Mouse (Mus musculus) lung, embryonic 14.5 days (tissue): ENCODE data around the gene Slc26a10. TPM values are rescaled to one million over a fixed set of nuclear protein-coding genes. Genes with fewer than 3 reads are reported as not detected.

Experiments
- ATAC-seq: fragments of 200-750 bp; cut with Nextera tagmentation; 2 replicates; pipeline ENCODE4 v1.8.0; 2017; ENCODE audit warnings: mild to moderate bottlenecking, moderate TSS enrichment, moderate library complexity; ENCODE audit not compliant: insufficient read depth
- DNase-seq: peaks from one replicate; pipeline ENCODE4 v3.0.0-alpha.2; 2015
- H3K27ac ChIP-seq: fragments of 300-500 bp; sonication (generic); 2 replicates; pipeline ENCODE4 v1.5.1; 2014; ENCODE audit warnings: low read depth, mild to moderate bottlenecking, moderate library complexity
- H3K27me3 ChIP-seq: fragments of 300-500 bp; sonication (generic); 2 replicates; pipeline ENCODE4 v1.6.1; 2014; ENCODE audit warnings: low read length, control low read depth; ENCODE audit not compliant: insufficient read depth
- H3K36me3 ChIP-seq: fragments of 300-500 bp; sonication (generic); 2 replicates; pipeline ENCODE4 v1.6.1; 2014; ENCODE audit warnings: control low read depth; ENCODE audit not compliant: insufficient read depth
- H3K4me1 ChIP-seq: fragments of 300-500 bp; sonication (generic); 2 replicates; pipeline ENCODE4 v1.6.1; 2014; ENCODE audit warnings: antibody characterized with exemption, control low read depth; ENCODE audit not compliant: insufficient read depth
- H3K4me2 ChIP-seq: fragments of 300-500 bp; sonication (generic); 2 replicates; pipeline ENCODE4 v1.6.1; 2014; ENCODE audit warnings: mild to moderate bottlenecking
- H3K4me3 ChIP-seq: fragments of 300-500 bp; sonication (generic); 2 replicates; pipeline ENCODE4 v1.5.1; 2014; ENCODE audit warnings: low read depth, low read length
- H3K9ac ChIP-seq: fragments of 300-500 bp; sonication (generic); 2 replicates; pipeline ENCODE4 v1.6.1; 2014
- H3K9me3 ChIP-seq: fragments of 300-500 bp; sonication (generic); 2 replicates; pipeline ENCODE4 v1.6.1; 2016; ENCODE audit warnings: low read depth, low read length, control low read depth
- CTCF ChIP-seq: IDR thresholded peaks from 2 replicates; pipeline ENCODE4 v1.5.1; 2016; ENCODE audit warnings: antibody characterized with exemption, low read depth
- WGBS: fragments of 180-500 bp; shearing (Covaris S2); extraction: QIAGEN DNeasy Blood & Tissue Kit; methylation state at CpG from one replicate; pipeline ENCODE4 v1.1.7; 2014; 5-methylcytosine and 5-hydroxymethylcytosine counted together
- polyA plus RNA-seq: library from polyadenylated mRNA; unstranded; fragments of >200 nt; fragmentation: Nextera tagmentation; extraction: Ambion mirVana; gene quantifications from 2 replicates; pipeline ENCODE4 v1.2.1, GENCODE M21; 2014

The Slc26a10 gene
- polyA plus RNA-seq, 1 experiment from 2014 or later = 0.09 TPM

DNA sequence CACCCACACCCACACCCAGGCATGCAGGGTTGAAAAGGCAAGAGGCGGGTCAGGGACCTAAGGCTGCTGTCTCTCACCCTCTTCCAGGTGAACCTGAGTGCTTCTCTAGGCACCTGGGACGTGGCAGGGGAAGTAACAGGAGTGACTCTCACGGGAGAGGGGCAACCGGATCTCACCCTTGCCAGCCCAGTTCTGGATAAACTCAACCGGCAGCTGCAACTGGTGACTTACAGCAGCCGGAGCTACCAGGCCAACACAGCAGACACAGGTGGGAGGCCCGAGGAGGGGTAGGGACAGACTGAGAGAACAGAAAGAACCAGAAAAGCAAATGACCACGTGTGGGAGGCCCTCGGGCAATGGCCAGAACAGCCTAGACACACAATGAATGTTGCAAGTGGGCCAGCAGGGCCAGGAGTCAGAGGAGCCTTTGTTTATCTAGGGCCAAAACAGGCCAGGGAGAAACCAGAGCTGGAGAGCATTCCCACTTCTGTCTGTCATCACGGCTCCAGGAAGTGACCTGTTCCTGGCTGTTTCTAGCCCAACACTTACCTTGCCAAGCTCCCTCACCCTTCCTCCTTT is 12.7 kb downstream of the Slc26a10 start:
- no peak overlapping the region for H3K9ac ChIP-seq
- peaks cover 79% of the 10 kb centered on the region for H3K27me3 ChIP-seq
- 29% methylated on average over 10 of the region's 10 CpGs for WGBS
- ATAC-seq (no peak), DNase-seq (no peak)
- H3K4me1 ChIP-seq = peaks cover 13% of the 10 kb centered on the region; the same call in 1 of the 2 replicates
- H3K27ac ChIP-seq = no peak overlapping the region; the same call in 1 of the 2 replicates
- H3K4me3 ChIP-seq = no peak overlapping the region
- H3K4me2 ChIP-seq = no peak overlapping the region
- no peaks in the 10 kb centered on the region for H3K9me3 ChIP-seq
- H3K36me3 ChIP-seq = no peaks in the 10 kb centered on the region
- no peak for TF ChIP-seq CTCF

DNA sequence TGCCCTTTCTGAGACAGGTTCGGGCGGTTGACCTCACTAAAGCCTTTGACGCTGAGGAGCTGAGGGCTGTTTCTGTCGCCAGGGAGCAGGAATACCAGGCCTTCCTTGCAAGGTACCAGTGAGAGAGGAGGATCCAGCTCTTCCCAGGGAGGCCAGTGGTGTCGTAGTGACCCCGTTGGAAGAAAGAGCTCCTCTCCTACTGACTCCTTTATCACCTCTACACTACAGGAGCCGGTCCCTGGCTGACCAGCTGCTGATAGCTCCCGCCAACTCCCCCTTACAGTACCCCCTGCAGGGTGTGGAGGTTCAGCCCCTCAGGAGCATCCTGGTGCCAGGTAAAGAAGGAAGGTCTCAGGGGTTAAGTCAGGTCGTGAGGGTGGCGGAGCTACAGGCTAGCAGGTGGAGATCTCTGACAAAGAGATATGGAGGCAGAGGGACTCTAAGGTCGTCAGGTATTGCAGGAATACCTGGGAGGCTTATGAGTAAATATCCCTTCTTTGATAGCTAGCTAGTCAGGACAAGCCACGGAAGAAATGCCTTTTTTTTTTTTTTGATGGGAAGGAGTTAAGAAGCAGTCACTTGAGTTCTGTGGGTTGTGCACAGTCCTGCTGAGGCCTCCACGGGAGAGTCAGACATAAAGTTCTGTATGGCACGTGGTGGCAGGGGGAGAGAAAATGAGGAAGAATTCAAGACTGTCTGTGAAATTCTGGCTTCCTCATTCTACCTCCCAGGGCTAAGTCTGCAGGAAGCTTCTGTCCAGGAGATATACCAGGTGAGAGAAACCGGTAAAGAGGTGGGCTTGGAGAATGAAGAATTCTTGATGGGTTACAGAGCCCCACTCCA is 13.5 kb downstream of the Slc26a10 start:
- Histone ChIP-seq H3K9me3 (no peaks in the 10 kb centered on the region), H3K27ac (no peak overlapping the region), H3K9ac (no peak overlapping the region), H3K4me3 (peak overlapping the region; percentile 62; the same call in 1 of the 2 replicates), H3K4me1 (peaks cover 13% of the 10 kb centered on the region; the same call in 1 of the 2 replicates), H3K27me3 (peaks cover 79% of the 10 kb centered on the region), H3K36me3 (no peaks in the 10 kb centered on the region), H3K4me2 (peak overlapping the region; percentile 100)
- DNase-seq (no peak), ATAC-seq (no peak)
- WGBS = 21% methylated on average over 15 of the region's 15 CpGs
- no peak for TF ChIP-seq CTCF

DNA sequence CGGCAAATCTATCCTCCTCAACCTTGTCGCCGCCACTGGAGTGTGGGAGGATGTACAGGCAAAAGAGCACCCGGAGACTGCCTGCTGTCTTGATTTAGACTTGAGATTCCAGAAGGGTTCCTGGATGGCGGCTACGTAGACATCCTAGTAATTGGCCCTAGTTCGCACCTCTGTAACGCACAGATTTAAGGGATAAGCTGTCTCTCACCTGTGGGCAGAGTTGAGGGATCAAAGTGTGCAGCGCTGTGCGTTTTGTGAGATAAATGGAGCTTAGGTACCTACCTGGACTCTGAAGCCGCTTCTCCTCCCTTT is 14.1 kb downstream of the Slc26a10 start:
- ATAC-seq (peak; percentile 1; the same call in 1 of the 2 replicates), DNase-seq (no peak)
- H3K4me1 ChIP-seq = peaks cover 13% of the 10 kb centered on the region; the same call in 1 of the 2 replicates
- H3K9ac ChIP-seq = no peak overlapping the region
- no peaks in the 10 kb centered on the region for H3K36me3 ChIP-seq
- no peak for TF ChIP-seq CTCF
- no peak overlapping the region for H3K27ac ChIP-seq
- H3K4me3 ChIP-seq = peak overlapping the region; percentile 62
- peak overlapping the region; percentile 100 for H3K4me2 ChIP-seq
- no peaks in the 10 kb centered on the region for H3K9me3 ChIP-seq
- WGBS = 4% methylated on average over 11 of the region's 11 CpGs
- peaks cover 76% of the 10 kb centered on the region for H3K27me3 ChIP-seq

DNA sequence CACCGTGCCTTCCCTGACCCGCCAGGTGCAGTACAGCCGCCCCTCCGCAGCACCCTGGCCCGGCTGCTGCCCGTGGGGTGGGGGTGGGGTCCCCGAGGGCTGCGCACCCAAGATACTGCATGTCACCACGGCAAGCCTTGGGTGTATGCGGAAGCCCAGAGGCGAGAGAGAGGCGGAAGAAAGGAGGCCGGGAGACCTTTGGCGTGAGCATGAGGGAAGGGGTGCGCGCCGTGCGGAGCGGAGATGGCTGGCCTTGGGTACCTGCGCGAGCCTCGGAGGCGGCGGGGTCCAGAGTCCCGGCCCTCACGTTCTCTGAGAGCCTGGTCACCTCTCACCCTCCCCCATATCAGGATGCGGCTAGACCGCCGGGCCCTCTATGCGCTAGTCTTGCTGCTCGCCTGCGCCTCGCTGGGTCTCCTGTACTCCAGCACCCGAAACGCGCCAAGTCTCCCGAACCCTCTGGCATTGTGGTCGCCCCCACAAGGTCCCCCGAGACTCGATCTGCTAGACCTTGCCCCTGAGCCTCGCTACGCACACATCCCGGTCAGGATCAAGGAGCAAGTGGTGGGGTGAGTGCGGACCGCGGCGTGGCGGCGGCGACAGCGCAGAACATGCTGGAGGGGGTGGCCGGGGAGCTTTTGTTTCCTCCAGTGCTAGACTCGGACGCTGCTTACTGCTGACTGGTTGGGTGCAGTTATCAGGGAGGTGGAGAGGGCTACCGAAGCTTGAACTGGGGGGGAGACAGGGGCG is 14.6 kb downstream of the Slc26a10 start:
- Histone ChIP-seq H3K9me3 (no peaks in the 10 kb centered on the region), H3K36me3 (no peaks in the 10 kb centered on the region), H3K27me3 (peaks cover 73% of the 10 kb centered on the region), H3K27ac (no peak overlapping the region), H3K4me1 (peaks cover 13% of the 10 kb centered on the region; the same call in 1 of the 2 replicates), H3K4me3 (peak overlapping the region; percentile 62), H3K4me2 (peak overlapping the region; percentile 100), H3K9ac (peak overlapping the region; percentile 63)
- DNase-seq (peak; percentile 53), ATAC-seq (peak; percentile 41)
- 0% methylated on average over 56 of the region's 56 CpGs for WGBS
- TF ChIP-seq CTCF = no peak

DNA sequence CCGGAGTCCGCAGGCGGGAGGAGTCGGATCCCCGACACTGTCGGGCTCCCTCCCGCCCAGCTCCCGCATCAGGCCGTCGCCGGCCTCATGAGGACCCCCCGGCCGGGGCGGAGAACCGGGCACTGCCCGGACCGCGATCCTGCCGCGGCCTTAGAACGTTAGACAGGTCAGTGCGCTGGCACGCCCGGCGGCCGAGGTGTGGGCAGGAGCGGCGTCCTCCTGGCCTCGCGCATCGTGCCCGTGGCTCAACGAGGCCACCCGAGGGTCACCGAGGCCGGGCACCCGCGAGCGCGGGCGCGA is 15.1 kb downstream of the Slc26a10 start:
- H3K36me3 ChIP-seq = no peaks in the 10 kb centered on the region
- ATAC-seq (peak; percentile 40; the same call in 1 of the 2 replicates), DNase-seq (no peak)
- peak overlapping the region; percentile 62 for H3K4me3 ChIP-seq
- H3K4me2 ChIP-seq = peak overlapping the region; percentile 100
- TF ChIP-seq CTCF = no peak
- H3K27ac ChIP-seq = no peak overlapping the region
- H3K9ac ChIP-seq = peak overlapping the region; percentile 63
- H3K27me3 ChIP-seq = peaks cover 68% of the 10 kb centered on the region
- peaks cover 10% of the 10 kb centered on the region; the same call in 1 of the 2 replicates for H3K4me1 ChIP-seq
- under 1% methylated on average over 37 of the region's 42 CpGs for WGBS
- no peaks in the 10 kb centered on the region for H3K9me3 ChIP-seq

DNA sequence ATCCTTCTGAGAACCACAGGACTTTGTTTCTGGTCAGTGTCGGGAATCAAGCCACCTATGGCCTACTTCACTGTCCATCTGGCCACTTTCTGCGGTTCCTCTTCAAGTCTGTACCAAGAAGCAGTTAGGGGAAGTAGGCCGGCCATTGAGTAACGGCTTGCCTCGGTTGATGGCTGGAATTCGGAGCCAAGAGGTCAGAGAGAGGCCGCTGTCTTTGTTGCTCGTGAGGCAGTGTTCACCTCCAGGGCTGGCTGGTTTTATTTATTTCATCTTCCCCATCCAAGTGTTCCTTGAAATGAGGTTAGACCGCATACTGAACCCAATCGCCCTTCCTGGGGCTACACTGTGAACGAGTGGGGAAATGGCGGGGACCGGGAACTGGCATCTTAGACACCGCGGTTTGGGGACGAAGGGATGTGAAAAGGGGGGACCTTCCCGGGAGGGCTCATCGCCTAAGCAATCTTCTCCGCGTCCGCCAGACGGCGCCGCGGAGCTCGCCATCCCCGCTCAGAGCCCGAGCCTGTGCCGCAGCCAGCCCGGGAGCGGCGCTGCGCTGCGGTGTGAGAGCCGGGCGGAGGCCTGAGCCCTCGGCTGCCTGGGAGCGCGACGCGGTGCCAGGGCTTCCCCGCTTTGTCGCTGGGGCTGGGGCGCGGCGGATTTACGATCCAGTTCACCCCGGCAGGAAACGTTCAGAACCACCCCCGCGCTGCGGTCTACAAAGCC is 15.7 kb downstream of the Slc26a10 start, which contains the start of gene B4galnt1:
Gene B4galnt1 (plus strand): TSS at position 595 of the 723 bp plus-strand sequence.
- peak; percentile 77 for TF ChIP-seq CTCF
- peaks cover 63% of the 10 kb centered on the region for H3K27me3 ChIP-seq
- ATAC-seq = peak; percentile 89
- peak within 1 kb of the TSS; percentile 100 for H3K4me2 ChIP-seq
- H3K9ac ChIP-seq = peak within 1 kb of the TSS; percentile 63
- H3K4me3 ChIP-seq = peak within 1 kb of the TSS; percentile 62
- H3K36me3 ChIP-seq = no peaks in the 10 kb centered on the region
- no peaks in the 10 kb centered on the region for H3K9me3 ChIP-seq
- H3K4me1 ChIP-seq = peaks cover 6% of the 10 kb centered on the region; the same call in 1 of the 2 replicates
- peak; percentile 91 for DNase-seq
- H3K27ac ChIP-seq = no peak within 1 kb of the TSS
- WGBS = 3% methylated on average over 52 of the region's 52 CpGs
